ENCODE assay signal across 28 mouse cellular contexts in the genomic region with DNA sequence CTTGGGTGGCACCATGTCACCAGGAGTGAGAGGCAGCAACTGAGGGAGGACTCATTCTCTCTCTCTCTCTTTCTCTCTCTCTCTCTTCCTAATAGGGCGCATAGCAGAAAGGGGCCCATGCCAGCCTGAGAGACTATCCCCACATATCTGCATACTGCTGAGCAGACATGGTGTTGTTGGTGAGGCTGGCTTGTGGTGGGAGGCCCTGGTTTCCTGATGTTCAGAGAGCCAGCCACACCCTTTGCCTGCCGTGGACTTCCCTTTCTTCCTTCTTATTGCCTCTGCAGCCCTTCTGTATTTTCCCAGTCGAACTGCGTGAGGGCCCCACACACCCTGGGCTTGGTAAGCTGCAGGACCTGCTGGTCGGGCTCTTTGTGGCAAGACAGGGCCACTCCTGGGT. TPM values are rescaled to one million over a fixed set of nuclear protein-coding genes. Genes with fewer than 3 reads are reported as not detected.
DNase-seq lines count a peak whose midpoint lies in the region; ATAC-seq and TF ChIP-seq lines count a peak whose summit lies in the region.
"Had no signal": no experiment of that assay in that cellular context is flagged by ENCODE, and none has a peak within 500 bp of the region (broad histone marks: within the 10 kb centered on the region; RNA-seq: fewer than 3 reads in every experiment).

No protein-coding gene starts in this region.

- TF ChIP-seq EP300 in MEL (IDR thresholded peaks at IDR 0.05; ENCODE audit: low read depth in 1 of 2, low read length in 2 of 2): no peak

- H3K9ac ChIP-seq in limb, embryonic 12.5 days (replicated peaks): 0 out of 2 replicates have a peak overlapping the region, but pooled peaks have one; percentile 8
- H3K9ac ChIP-seq in MEL (ENCODE audit: control insufficient read depth, low read depth, low read length, poor library complexity, severe bottlenecking): no peak overlapping the region
- H3K9ac ChIP-seq: embryonic facial prominence, embryonic 15.5 days; hindbrain, embryonic 15.5 days; liver, embryonic 14.5 days; midbrain, embryonic 13.5 days had no signal

- no peak overlapping the region for H3K27ac ChIP-seq in limb, embryonic 12.5 days
- no peak overlapping the region for H3K27ac ChIP-seq in limb, embryonic 10.5 days
- H3K27ac ChIP-seq in MEL (ENCODE audit: control insufficient read depth, low read depth, low read length): no peak overlapping the region; the same call in 1 of the 2 replicates
- H3K27ac ChIP-seq in left cerebral cortex, adult 2 months: no peak overlapping the region
- H3K27ac ChIP-seq: embryonic facial prominence, embryonic 15.5 days; hindbrain, embryonic 15.5 days; liver, embryonic 14.5 days; midbrain, embryonic 13.5 days had no signal

- DNase-seq in limb, embryonic 10.5 days (ENCODE audit: low spot score): no peak
- DNase-seq in MEL (ENCODE audit: low read depth, low spot score): peak; percentile 68
- DNase-seq in left cerebral cortex, adult 2 months (ENCODE audit: extremely low spot score in 1 of 2, low spot score in 2 of 2): no peak
- DNase-seq in thymus, postnatal 25 days: no peak
- DNase-seq: adrenal gland, postnatal 14 days; B cell, adult 2 months; cerebellum, adult 9-10 months; heart, adult 18-20 months; heart, postnatal 4 days; kidney, adult 9 months; kidney, postnatal 14 days; left cerebral cortex, postnatal 4 days; right cerebral cortex, postnatal 14 days; spleen, adult 18-20 months; thymus, postnatal 14 days had no signal

- H3K27me3 ChIP-seq in limb, embryonic 12.5 days: no peaks in the 10 kb centered on the region
- no peaks in the 10 kb centered on the region for H3K27me3 ChIP-seq in limb, embryonic 10.5 days (ENCODE audit: low read depth, poor library complexity, severe bottlenecking)
- no peaks in the 10 kb centered on the region for H3K27me3 ChIP-seq in MEL (ENCODE audit: control insufficient read depth in 1 of 2, insufficient read depth in 2 of 2, low read length in 2 of 2)
- H3K27me3 ChIP-seq: CH12.LX; embryonic facial prominence, embryonic 15.5 days; hindbrain, embryonic 15.5 days; midbrain, embryonic 13.5 days had no signal

- no peak for TF ChIP-seq RAD21 in MEL (IDR thresholded peaks at IDR 0.05; ENCODE audit: low read depth, low read length)

- no peak for ATAC-seq in limb, embryonic 12.5 days (ENCODE audit: insufficient number of reproducible peaks, insufficient read depth, low FRiP score, low TSS enrichment, low read depth)
- peak; percentile 35 to 43; a peak in 1 of 4 replicates for ATAC-seq in hematopoietic stem cell, adult 5-6 weeks (replicated peaks in 1 of 2; ENCODE audit: insufficient read depth in 1 of 2, low FRiP score in 2 of 2, low TSS enrichment in 1 of 2, low read depth in 1 of 2, poor library complexity in 2 of 2, severe bottlenecking in 2 of 2)
- ATAC-seq in megakaryocyte progenitor cell, adult 5-6 weeks (replicated peaks; ENCODE audit: poor library complexity): peak; percentile 29; the same call in 1 of the 2 replicates
- ATAC-seq: forebrain, embryonic 14.5 days; midbrain, embryonic 13.5 days had no signal

- intact Hi-C loops in left cerebral cortex, adult 2 months (cut with DNase I): no loop called here

- peaks cover 62% of the 10 kb centered on the region for H3K36me3 ChIP-seq in limb, embryonic 12.5 days
- H3K36me3 ChIP-seq in limb, embryonic 10.5 days: peaks cover 75% of the 10 kb centered on the region
- H3K36me3 ChIP-seq in MEL (ENCODE audit: control insufficient read depth in 1 of 2, insufficient read depth in 2 of 2, low read length in 2 of 2): peaks cover 0 to 2% of the 10 kb centered on the region in 2 experiments; a peak in 1 of 4 replicates

- H3K4me3 ChIP-seq in limb, embryonic 12.5 days (replicated peaks): no peak overlapping the region
- H3K4me3 ChIP-seq in limb, embryonic 10.5 days: no peak overlapping the region
- H3K4me3 ChIP-seq in MEL (ENCODE audit: control insufficient read depth in 1 of 2, insufficient read depth in 1 of 2, low read depth in 2 of 2, low read length in 2 of 2): no peak overlapping the region
- H3K4me3 ChIP-seq in left cerebral cortex, adult 2 months: no peak overlapping the region
- H3K4me3 ChIP-seq: embryonic facial prominence, embryonic 15.5 days; hindbrain, embryonic 15.5 days; midbrain, embryonic 13.5 days had no signal

- H3K4me1 ChIP-seq in limb, embryonic 12.5 days (replicated peaks): 0 out of 2 replicates have a peak, but pooled peaks cover 3% of the 10 kb centered on the region
- H3K4me1 ChIP-seq in limb, embryonic 10.5 days: peaks cover 8% of the 10 kb centered on the region; the same call in 1 of the 2 replicates
- H3K4me1 ChIP-seq in MEL (ENCODE audit: control insufficient read depth in 1 of 2, insufficient read depth in 2 of 2, low read length in 2 of 2): peaks cover 2 to 12% of the 10 kb centered on the region in 2 experiments; a peak in 2 of 4 replicates

- no peak for TF ChIP-seq POLR2A in MEL (IDR thresholded peaks at IDR 0.05; ENCODE audit: control insufficient read depth in 1 of 2, insufficient read depth in 1 of 2, low read depth in 1 of 2, low read length in 2 of 2, poor library complexity in 1 of 2)

- peaks cover 1% of the 10 kb centered on the region; the same call in 1 of the 2 replicates for H3K79me2 ChIP-seq in MEL (ENCODE audit: control insufficient read depth, insufficient read depth, low read length, poor library complexity)

- WGBS in limb, embryonic 12.5 days: 90% methylated on average over 5 of the region's 5 CpGs
- WGBS in limb, embryonic 10.5 days: 91% methylated on average over 5 of the region's 5 CpGs

- TF ChIP-seq CTCF in MEL (IDR thresholded peaks at IDR 0.05 in 2 of 3, conservative IDR thresholded peaks at IDR 0.05 in 1 of 3; ENCODE audit: control insufficient read depth in 1 of 3, insufficient read depth in 1 of 3, low read depth in 2 of 3, low read length in 3 of 3, poor library complexity in 1 of 3, severe bottlenecking in 1 of 3): no peak
- TF ChIP-seq CTCF in left cerebral cortex, adult 2 months (IDR thresholded peaks at IDR 0.05): no peak

- no peak overlapping the region for H3K4me2 ChIP-seq in limb, embryonic 12.5 days
- H3K4me2 ChIP-seq: embryonic facial prominence, embryonic 15.5 days; hindbrain, embryonic 15.5 days; midbrain, embryonic 13.5 days had no signal

- no peaks in the 10 kb centered on the region for H3K9me3 ChIP-seq in limb, embryonic 12.5 days
- H3K9me3 ChIP-seq in limb, embryonic 10.5 days (replicated peaks): no peaks in the 10 kb centered on the region
- H3K9me3 ChIP-seq in MEL (replicated peaks; ENCODE audit: insufficient read depth, low read length): no peaks in the 10 kb centered on the region
- H3K9me3 ChIP-seq: embryonic facial prominence, embryonic 15.5 days; hindbrain, embryonic 15.5 days; midbrain, embryonic 13.5 days had no signal

TF ChIP-seq in MEL, 35 proteins besides CTCF, POLR2A, EP300 and RAD21:
- peak; percentile 5; the same call in 1 of the 2 replicates for TF ChIP-seq TAL1 (IDR thresholded peaks at IDR 0.05; ENCODE audit: low read length)
- no peak for TF ChIP-seq BHLHE40 (IDR thresholded peaks at IDR 0.05; ENCODE audit: borderline replicate concordance, low read depth, low read length)
TF ChIP-seq in MEL: peak in this region for 1.

RNA-seq across cellular contexts. Expression of gene Capn15, which starts 4.7 kb away (rescaled TPM):
- 32.8 and 33.9 TPM in 2 replicates for polyA plus RNA-seq in limb, embryonic 12.5 days (2016; fragmentation: Nextera tagmentation; extraction: Ambion mirVana)
- 38.7 and 38.9 TPM in 2 replicates for polyA plus RNA-seq in limb, embryonic 10.5 days (2016; fragmentation: Nextera tagmentation; extraction: Ambion mirVana)
- total RNA-seq in MEL (2012; rRNA removed): 5.6 and 6.2 TPM in 2 replicates
- polyA plus RNA-seq in MEL (2012; ENCODE audit: insufficient read depth in 1 of 2, insufficient read length in 2 of 2, low read depth in 1 of 2, low replicate concordance in 2 of 2, missing spikeins in 1 of 2): 10 to 100 TPM in 1 of 2 experiments, not detected in 1; 16.2 TPM
- total RNA-seq in hematopoietic stem cell, adult 5-6 weeks (2017): 3.3 and 8.1 TPM in 2 replicates
- total RNA-seq in megakaryocyte progenitor cell, adult 5-6 weeks (2015): 8.6 and 11.2 TPM in 2 replicates
- 2.4 and 3.3 TPM in 2 replicates for total RNA-seq in megakaryocyte progenitor cell, adult 5-6 weeks (2017)
- 10 to 100 TPM; 53.9 to 59.3 TPM for total RNA-seq in left cerebral cortex, adult 2 months (2021)

RNA-seq across cellular contexts. Expression of gene A930017K11Rik, which starts 38.0 kb away (rescaled TPM):
- polyA plus RNA-seq in limb, embryonic 12.5 days (2016; fragmentation: Nextera tagmentation; extraction: Ambion mirVana): 0.10 and 0.27 TPM in 2 replicates
- 0.08 and 0.20 TPM in 2 replicates for polyA plus RNA-seq in limb, embryonic 10.5 days (2016; fragmentation: Nextera tagmentation; extraction: Ambion mirVana)
- total RNA-seq in MEL (2012; rRNA removed): not detected in 2 replicates
- not detected for polyA plus RNA-seq in MEL (2012; ENCODE audit: insufficient read depth in 1 of 2, insufficient read length in 2 of 2, low read depth in 1 of 2, low replicate concordance in 2 of 2, missing spikeins in 1 of 2)
- not detected in 2 replicates for total RNA-seq in hematopoietic stem cell, adult 5-6 weeks (2017)
- not detected in 2 replicates for total RNA-seq in megakaryocyte progenitor cell, adult 5-6 weeks (2015)
- not detected in 2 replicates for total RNA-seq in megakaryocyte progenitor cell, adult 5-6 weeks (2017)
- total RNA-seq in left cerebral cortex, adult 2 months (2021): under 1 TPM; 0.26 to 0.27 TPM
- total RNA-seq: adrenal gland, postnatal 14 days; CH12.LX; gastrocnemius, adult 8-10 months; heart, postnatal 4 days; left cerebral cortex, postnatal 4 days had no signal
- polyA plus RNA-seq: heart, embryonic 14.5 days; neural tube, embryonic 11.5 days had no signal

RNA-seq across cellular contexts. Expression of gene Nhlrc4, which starts 45.6 kb away (rescaled TPM):
- 0.13 and 0.74 TPM in 2 replicates for polyA plus RNA-seq in limb, embryonic 12.5 days (2016; fragmentation: Nextera tagmentation; extraction: Ambion mirVana)
- 0.10 and 0.18 TPM in 2 replicates for polyA plus RNA-seq in limb, embryonic 10.5 days (2016; fragmentation: Nextera tagmentation; extraction: Ambion mirVana)
- 0.16 and 0.23 TPM in 2 replicates for total RNA-seq in MEL (2012; rRNA removed)
- under 1 TPM in 1 of 2 experiments, not detected in 1; 0.19 TPM for polyA plus RNA-seq in MEL (2012; ENCODE audit: insufficient read depth in 1 of 2, insufficient read length in 2 of 2, low read depth in 1 of 2, low replicate concordance in 2 of 2, missing spikeins in 1 of 2)
- total RNA-seq in hematopoietic stem cell, adult 5-6 weeks (2017): not detected in 2 replicates
- not detected in 2 replicates for total RNA-seq in megakaryocyte progenitor cell, adult 5-6 weeks (2015)
- not detected in 2 replicates for total RNA-seq in megakaryocyte progenitor cell, adult 5-6 weeks (2017)
- total RNA-seq in left cerebral cortex, adult 2 months (2021): under 1 TPM; 0.20 to 0.87 TPM
- total RNA-seq: CH12.LX; gastrocnemius, adult 8-10 months; heart, postnatal 4 days; left cerebral cortex, postnatal 4 days had no signal
- polyA plus RNA-seq: forebrain, embryonic 14.5 days; heart, embryonic 14.5 days; intestine, embryonic 14.5 days; midbrain, embryonic 13.5 days had no signal

RNA-seq across cellular contexts. Expression of gene Pigq, which starts 45.6 kb away (rescaled TPM):
- 47.3 and 52.4 TPM in 2 replicates for polyA plus RNA-seq in limb, embryonic 12.5 days (2016; fragmentation: Nextera tagmentation; extraction: Ambion mirVana)
- polyA plus RNA-seq in limb, embryonic 10.5 days (2016; fragmentation: Nextera tagmentation; extraction: Ambion mirVana): 65.2 and 72.1 TPM in 2 replicates
- total RNA-seq in MEL (2012; rRNA removed): 50.7 and 67.8 TPM in 2 replicates
- 100 to 1,000 TPM; 193 to 825 TPM for polyA plus RNA-seq in MEL (2012; ENCODE audit: insufficient read depth in 1 of 2, insufficient read length in 2 of 2, low read depth in 1 of 2, low replicate concordance in 2 of 2, missing spikeins in 1 of 2)
- 33.8 and 47.5 TPM in 2 replicates for total RNA-seq in hematopoietic stem cell, adult 5-6 weeks (2017)
- total RNA-seq in megakaryocyte progenitor cell, adult 5-6 weeks (2015): 53.3 and 56.3 TPM in 2 replicates
- total RNA-seq in megakaryocyte progenitor cell, adult 5-6 weeks (2017): 41.6 and 41.8 TPM in 2 replicates
- 100 to 1,000 TPM in 1 of 2 experiments, 10 to 100 TPM in 1; 96.5 to 118 TPM for total RNA-seq in left cerebral cortex, adult 2 months (2021)
